Mouse (Mus musculus): ENCODE data around the gene Llgl2. TPM values are rescaled to one million over a fixed set of nuclear protein-coding genes. Genes with fewer than 3 reads are reported as not detected.
A peak's percentile ranks its signal among the peaks of the same experiment; 100 is the strongest.

Gene Llgl2
- polyA plus RNA-seq, 1 experiment from 2014 or later: 0.68 TPM

DNA sequence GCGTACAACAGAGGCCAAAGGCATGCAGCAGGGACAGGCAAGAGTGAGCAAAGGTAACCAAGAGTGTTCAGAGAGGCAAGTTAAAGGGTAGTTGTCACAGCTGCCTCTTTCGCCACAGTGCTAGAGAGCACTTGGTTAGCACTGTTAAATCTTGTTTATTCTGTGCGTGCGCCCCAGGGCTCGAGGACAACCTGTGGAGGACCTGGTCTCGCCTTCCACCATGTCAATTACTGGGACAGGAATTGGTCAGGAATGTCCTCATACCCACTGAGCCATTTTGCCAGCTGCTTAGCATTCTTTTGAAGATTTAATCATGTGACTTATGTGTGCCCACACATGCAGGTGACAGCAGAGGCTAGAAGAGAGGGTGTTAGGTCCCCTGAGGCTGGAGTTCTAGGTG is 65.3 kb downstream of the Llgl2 start:
- peaks cover 17% of the 10 kb centered on the region for H3K36me3 ChIP-seq (ENCODE audit: poor library complexity, severe bottlenecking)
- H3K27ac ChIP-seq: no peak overlapping the region
- no peaks in the 10 kb centered on the region for H3K9me3 ChIP-seq (replicated peaks)
- 85% methylated on average over 6 of the region's 6 CpGs for WGBS
- H3K4me2 ChIP-seq: no peak overlapping the region
- H3K4me3 ChIP-seq: no peak overlapping the region
- H3K27me3 ChIP-seq: 0 out of 2 replicates have a peak, but pooled peaks cover 2% of the 10 kb centered on the region
- ATAC-seq: no peak
- H3K4me1 ChIP-seq: no peaks in the 10 kb centered on the region
- no peak overlapping the region for H3K9ac ChIP-seq

DNA sequence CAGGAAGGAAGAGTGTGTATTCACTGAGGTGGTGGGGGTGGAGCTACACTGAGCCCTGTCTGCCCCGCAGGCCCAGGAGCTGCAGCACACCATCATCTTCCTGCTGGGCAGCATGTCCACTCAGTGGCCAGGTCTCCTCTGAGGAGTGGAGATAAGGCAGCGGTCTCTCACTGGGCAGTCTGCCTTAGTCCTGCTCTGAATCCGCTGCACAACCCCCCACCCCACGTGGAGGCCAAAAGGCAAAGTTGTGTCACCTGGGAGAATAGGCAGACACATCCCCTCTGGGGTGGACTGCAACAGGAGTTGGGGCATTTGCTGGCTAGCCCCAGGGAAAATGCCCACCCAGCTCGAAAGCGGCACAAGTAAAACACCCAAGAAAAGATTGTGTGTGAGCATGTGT is 68.4 kb downstream of the Llgl2 start:
- no peak overlapping the region for H3K4me3 ChIP-seq
- H3K27ac ChIP-seq: no peak overlapping the region
- no peaks in the 10 kb centered on the region for H3K9me3 ChIP-seq (replicated peaks)
- ATAC-seq: no peak
- H3K36me3 ChIP-seq (ENCODE audit: poor library complexity, severe bottlenecking): peaks cover 46% of the 10 kb centered on the region
- no peaks in the 10 kb centered on the region for H3K4me1 ChIP-seq
- H3K4me2 ChIP-seq: no peak overlapping the region
- no peaks in the 10 kb centered on the region for H3K27me3 ChIP-seq
- H3K9ac ChIP-seq: no peak overlapping the region
- 59% methylated on average over 6 of the region's 6 CpGs for WGBS

DNA sequence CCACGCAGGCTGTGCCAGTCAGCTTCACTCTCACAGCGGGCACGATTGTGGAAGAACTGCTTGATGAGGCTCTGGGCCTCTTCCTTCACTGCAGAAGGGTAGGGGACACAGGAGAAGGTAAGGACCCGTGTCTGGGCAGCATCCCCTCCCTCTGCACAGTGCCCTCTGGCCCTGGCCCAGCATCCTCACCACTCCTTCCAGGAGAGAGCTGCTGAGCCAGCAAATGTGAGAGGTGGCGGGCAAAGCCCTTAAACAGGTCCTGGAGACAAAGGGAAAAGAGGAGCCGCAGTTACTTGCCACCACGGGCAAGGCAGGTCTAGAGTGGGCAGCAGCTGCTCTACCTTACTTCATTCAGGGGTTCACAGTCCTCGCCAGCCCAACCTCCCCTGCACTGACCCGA is 69.2 kb downstream of the Llgl2 start:
- peaks cover 53% of the 10 kb centered on the region for H3K36me3 ChIP-seq (ENCODE audit: poor library complexity, severe bottlenecking)
- ATAC-seq: no peak
- no peak overlapping the region for H3K4me2 ChIP-seq
- H3K4me1 ChIP-seq: no peaks in the 10 kb centered on the region
- H3K9ac ChIP-seq: no peak overlapping the region
- no peaks in the 10 kb centered on the region for H3K9me3 ChIP-seq (replicated peaks)
- no peak overlapping the region for H3K4me3 ChIP-seq
- WGBS: 90% methylated on average over 9 of the region's 9 CpGs
- H3K27me3 ChIP-seq: no peaks in the 10 kb centered on the region
- no peak overlapping the region for H3K27ac ChIP-seq

DNA sequence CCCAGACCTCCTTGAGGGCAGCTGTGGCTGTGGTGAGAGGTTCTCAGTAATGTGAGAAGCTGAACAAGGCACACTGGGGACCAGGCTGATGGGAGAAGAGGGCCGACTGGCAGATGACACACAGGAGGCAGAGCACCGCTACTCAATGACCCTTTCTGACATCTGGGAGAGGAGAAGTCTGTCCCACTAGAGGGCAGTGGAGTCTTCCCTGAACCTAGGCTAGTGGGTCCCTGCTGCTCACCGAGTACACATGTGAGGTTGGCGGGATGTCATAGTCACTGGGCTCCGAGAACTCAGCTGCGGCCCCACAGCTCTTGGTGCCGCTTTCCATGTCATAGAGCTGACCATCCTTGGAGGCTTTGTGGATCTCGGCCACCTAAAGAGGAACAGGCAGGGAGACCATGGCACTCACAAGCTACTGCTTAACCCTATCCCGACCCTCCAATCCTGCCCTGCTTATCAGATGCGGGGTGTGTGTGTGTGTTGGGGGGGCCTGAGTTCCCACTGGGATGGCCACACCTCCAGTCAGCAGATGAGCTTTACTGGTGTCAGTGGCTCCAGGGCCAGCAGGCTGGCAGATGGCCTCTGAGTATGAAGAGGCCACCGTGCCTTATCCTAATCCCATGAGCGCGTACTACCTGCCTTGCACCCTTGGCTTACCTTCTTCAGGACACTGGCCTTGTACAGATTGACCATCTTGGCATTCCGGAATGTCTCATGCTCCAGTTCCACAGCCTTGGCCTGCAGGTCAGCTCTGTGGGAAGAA is 71.1 kb downstream of the Llgl2 start:
- no peak overlapping the region for H3K4me3 ChIP-seq
- H3K9ac ChIP-seq: no peak overlapping the region
- ATAC-seq: no peak
- H3K4me1 ChIP-seq: peaks cover 5% of the 10 kb centered on the region; the same call in 1 of the 2 replicates
- peaks cover 53% of the 10 kb centered on the region for H3K36me3 ChIP-seq (ENCODE audit: poor library complexity, severe bottlenecking)
- WGBS: 76% methylated on average over 14 of the region's 14 CpGs
- no peak overlapping the region for H3K27ac ChIP-seq
- H3K9me3 ChIP-seq (replicated peaks): no peaks in the 10 kb centered on the region
- no peaks in the 10 kb centered on the region for H3K27me3 ChIP-seq
- no peak overlapping the region for H3K4me2 ChIP-seq

DNA sequence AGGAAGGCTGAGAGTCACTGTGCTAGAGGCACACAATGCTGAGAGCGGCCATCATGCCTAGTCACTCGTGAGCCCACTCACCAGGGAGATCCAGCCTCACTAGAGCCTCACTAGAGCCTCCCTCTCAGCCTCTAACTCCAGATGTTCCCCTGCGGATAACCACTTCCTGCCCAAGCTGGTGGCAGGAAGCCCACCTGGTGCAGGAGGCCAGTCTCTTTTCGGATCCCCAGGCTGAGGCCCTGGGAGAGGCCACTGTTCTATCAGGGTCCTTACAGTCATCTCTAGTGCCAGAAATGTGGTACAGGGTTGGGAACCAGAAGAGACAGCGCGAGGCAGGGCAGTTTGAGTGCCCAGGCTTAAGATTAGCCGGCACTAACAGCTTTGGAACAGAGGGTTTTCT is 74.6 kb downstream of the Llgl2 start:
- ATAC-seq: no peak
- H3K36me3 ChIP-seq (ENCODE audit: poor library complexity, severe bottlenecking): peaks cover 44% of the 10 kb centered on the region
- no peak overlapping the region for H3K4me3 ChIP-seq

DNA sequence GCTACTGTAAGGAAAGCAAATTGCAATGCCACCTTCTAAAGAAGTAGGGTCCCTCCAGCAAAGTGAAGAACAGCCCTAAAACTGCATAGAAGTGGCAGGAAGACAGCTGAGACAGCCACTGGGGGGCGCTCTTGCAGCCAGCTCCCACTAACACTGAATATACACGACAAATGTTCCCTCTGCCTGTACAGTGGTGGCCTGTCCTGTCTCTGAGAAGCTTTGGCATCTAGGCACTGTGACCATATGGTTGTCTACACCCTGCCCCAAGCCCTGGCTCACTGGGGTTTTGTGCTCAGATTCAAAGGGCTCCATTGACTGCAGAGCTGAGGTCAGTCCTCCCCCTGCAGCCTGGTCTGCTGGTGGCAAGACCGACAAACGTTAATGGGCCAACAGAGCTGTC is 75.0 kb downstream of the Llgl2 start:
- 11% methylated on average over 4 of the region's 4 CpGs for WGBS
- H3K36me3 ChIP-seq (ENCODE audit: poor library complexity, severe bottlenecking): peaks cover 39% of the 10 kb centered on the region
- peaks cover 12% of the 10 kb centered on the region; the same call in 1 of the 2 replicates for H3K4me1 ChIP-seq
- no peak overlapping the region for H3K27ac ChIP-seq
- no peak overlapping the region for H3K4me3 ChIP-seq
- H3K9ac ChIP-seq: no peak overlapping the region
- H3K4me2 ChIP-seq: no peak overlapping the region
- H3K27me3 ChIP-seq: no peaks in the 10 kb centered on the region
- no peak for ATAC-seq
- no peaks in the 10 kb centered on the region for H3K9me3 ChIP-seq (replicated peaks)

More for the DNA sequence above, 74.6 kb downstream of the Llgl2 start:
- peaks cover 12% of the 10 kb centered on the region; the same call in 1 of the 2 replicates for H3K4me1 ChIP-seq
- no peaks in the 10 kb centered on the region for H3K9me3 ChIP-seq (replicated peaks)
- H3K9ac ChIP-seq: 0 out of 2 replicates have a peak overlapping the region, but pooled peaks have one; percentile 12
- H3K27ac ChIP-seq: no peak overlapping the region
- no peaks in the 10 kb centered on the region for H3K27me3 ChIP-seq
- 88% methylated on average over 7 of the region's 7 CpGs for WGBS
- H3K4me2 ChIP-seq: no peak overlapping the region

DNA sequence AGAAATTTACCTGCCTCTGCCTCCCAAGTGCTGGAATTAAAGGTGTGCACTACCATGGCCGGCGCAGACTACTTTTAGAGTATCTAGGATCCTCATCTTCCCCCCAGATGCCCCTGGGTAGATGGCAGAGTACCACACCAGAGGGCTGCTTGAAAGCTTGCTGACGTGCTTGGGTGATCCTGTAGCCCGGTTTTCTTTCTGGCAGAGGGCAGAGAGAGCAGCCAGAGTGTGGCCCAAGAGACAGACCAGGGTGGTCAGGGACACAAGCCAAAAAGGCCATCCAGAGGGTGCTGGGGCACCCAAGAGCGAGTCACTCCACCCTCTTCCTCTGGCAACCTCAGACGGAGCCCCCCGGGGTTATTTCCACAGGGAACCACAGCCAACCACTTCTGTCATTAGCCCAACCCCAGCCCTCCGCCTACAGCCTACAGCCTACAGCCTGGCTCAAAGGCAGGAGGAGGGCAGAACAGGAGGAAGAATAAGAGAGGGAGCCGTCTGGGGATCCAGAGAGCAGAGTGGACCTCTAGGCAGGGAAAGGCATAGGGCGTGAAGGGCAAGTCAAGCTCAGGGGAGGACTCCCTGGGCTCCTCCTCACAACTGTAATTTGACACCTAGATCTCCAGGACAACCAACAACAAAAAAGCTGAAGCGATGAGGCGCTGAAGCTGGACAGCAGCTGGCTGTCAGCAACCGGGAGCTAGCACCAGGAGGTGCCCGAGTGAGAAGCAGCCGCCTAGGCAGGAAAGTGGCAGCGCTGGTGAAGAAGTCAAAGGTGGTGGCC is 75.8 kb downstream of the Llgl2 start, which contains the start of gene Smim5:
TSS of gene Smim5 (plus strand) at position 481 of the 781 bp plus-strand sequence.
- Histone ChIP-seq H3K4me2 (peak within 1 kb of the TSS; percentile 8; the same call in 1 of the 2 replicates), H3K27ac (no peak within 1 kb of the TSS), H3K4me3 (no peak within 1 kb of the TSS), H3K4me1 (peaks cover 12% of the 10 kb centered on the region; the same call in 1 of the 2 replicates), H3K36me3 (ENCODE audit: poor library complexity, severe bottlenecking) (peaks cover 31% of the 10 kb centered on the region), H3K9me3 (replicated peaks) (no peaks in the 10 kb centered on the region), H3K27me3 (no peaks in the 10 kb centered on the region), H3K9ac (peak within 1 kb of the TSS; percentile 22)
- ATAC-seq: no peak
- 36% methylated on average over 16 of the region's 16 CpGs for WGBS

DNA sequence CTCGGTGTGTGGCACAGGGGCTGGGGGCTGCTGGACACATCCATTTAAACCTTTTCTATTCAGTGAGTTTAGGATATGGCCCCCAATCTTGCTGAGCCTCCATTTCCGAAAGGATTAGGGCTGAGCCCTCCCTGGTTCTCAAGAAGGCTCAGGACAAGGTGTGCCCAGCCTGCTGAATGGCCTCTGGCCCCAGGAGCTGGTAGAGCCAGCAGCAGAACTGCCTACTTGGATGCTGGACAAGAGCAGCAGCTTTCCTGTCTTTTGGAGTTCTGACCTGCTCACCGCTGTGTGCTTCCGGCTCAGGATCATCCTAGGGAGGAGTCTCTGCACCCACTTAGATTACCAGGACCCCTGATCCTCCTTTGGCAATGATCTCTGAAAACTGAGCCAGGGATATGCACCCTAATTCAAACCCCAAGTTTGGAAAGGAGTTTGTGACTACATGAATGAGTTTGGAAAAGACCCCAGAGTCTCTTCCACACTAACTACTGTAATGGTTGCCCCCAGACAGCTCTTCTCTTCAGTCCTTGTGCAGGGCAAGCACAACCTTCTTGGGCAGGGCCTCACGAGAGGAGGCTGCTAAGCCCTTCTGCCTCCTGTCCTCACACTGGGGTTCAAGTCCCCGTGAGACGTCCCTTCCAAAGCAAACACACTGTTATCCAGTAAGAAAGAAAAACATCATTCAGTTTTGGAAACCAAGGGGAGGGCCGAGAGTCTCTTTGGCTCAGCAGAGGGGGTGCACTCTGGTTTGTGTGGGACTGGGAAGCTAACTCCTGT is 76.9 kb downstream of the Llgl2 start:
- no peak for ATAC-seq
- Histone ChIP-seq H3K9ac (0 out of 2 replicates have a peak overlapping the region, but pooled peaks have one; percentile 10), H3K4me3 (no peak overlapping the region), H3K9me3 (replicated peaks) (no peaks in the 10 kb centered on the region), H3K27ac (no peak overlapping the region), H3K4me2 (no peak overlapping the region), H3K4me1 (peaks cover 12% of the 10 kb centered on the region; the same call in 1 of the 2 replicates), H3K36me3 (ENCODE audit: poor library complexity, severe bottlenecking) (peaks cover 28% of the 10 kb centered on the region), H3K27me3 (no peaks in the 10 kb centered on the region)
- 84% methylated on average over 8 of the region's 8 CpGs for WGBS

DNA sequence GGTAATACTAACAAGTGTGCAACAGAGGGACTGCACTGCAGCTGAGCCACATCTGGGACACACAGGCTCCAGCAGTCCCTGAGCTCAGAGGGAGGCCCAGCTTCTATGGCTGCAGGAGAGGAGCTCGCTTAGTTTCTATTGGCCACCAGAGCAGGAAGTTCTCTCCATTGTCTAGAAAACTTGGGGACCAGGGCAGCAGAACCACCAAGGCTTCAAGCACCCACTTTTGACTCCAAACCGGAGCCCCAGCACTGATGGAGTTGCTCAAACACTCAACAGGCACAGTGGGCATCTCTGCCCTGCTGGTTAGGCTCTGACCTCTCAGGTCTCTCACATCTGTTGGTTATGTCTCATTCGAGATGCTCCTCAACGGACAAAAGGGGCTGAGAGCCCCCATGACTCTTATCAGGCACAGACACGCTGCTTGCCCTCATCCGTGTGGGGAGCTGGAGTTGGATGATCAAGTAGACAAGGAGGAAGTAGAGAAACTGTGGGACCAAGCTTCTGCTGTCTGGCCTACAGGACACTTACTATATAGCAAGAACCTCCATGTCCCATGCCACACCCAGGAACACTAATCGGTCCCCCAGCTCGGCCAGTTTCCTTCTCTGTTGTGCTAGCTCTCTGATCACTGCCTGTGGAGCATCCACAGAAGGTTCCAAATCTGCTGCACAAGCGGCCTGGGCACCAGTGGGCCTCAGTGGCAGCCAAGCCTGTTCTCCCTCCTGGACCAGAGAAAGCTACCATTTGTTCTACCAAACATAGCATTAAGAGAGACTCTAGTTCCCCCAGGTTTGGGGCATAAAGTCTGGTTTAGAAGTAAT is 77.7 kb downstream of the Llgl2 start:
- Histone ChIP-seq H3K9me3 (replicated peaks) (no peaks in the 10 kb centered on the region), H3K27ac (no peak overlapping the region), H3K27me3 (no peaks in the 10 kb centered on the region), H3K36me3 (ENCODE audit: poor library complexity, severe bottlenecking) (peaks cover 21% of the 10 kb centered on the region), H3K4me2 (no peak overlapping the region), H3K4me3 (no peak overlapping the region), H3K4me1 (peaks cover 12% of the 10 kb centered on the region; the same call in 1 of the 2 replicates), H3K9ac (no peak overlapping the region)
- WGBS: 91% methylated on average over 9 of the region's 9 CpGs
- no peak for ATAC-seq

DNA sequence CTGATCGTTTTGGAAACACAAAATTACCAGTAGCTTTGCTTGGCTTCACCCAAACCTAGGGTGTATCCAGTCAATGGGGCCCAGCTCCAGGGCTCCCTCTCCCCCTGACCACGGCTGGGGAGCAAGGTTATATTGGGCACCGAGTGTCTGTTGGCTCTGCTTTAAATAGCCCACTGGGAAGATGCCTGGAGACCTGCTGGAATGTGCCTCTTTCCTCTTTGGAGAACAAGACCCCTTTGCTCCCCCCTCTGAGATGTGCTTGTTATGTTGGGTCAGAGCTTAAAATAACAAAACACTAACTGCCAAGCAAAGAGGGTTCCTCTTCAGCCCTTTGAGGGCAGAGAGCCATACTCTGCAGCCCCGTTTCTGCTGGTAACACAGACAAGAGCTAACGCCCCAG is 78.3 kb downstream of the Llgl2 start:
- H3K27ac ChIP-seq: no peak overlapping the region
- 86% methylated on average over 5 of the region's 5 CpGs for WGBS

DNA sequence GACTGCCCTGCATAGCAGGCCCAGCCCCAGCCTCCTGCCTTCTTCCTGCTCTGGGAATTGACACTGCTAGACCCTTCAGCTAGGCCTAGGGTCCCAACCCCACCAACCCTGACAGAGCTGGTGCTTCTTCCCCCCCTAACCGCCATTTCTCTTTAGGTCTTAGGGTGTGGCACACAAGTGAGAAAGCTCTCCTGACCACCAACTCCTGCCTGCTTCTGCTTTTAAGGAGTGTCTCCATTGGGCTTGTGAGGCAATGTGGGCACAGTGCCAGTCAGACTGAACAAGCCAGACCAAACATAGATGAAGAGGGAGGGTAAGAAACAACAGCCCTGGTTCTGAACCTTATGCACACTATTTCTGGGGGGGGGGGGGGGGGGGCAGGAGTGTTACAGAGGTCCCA is 79.0 kb downstream of the Llgl2 start:
- WGBS: 93% methylated on average over 1 of the region's 1 CpGs
- no peak overlapping the region for H3K27ac ChIP-seq
- no peaks in the 10 kb centered on the region for H3K27me3 ChIP-seq

More for the DNA sequence above, 78.3 kb downstream of the Llgl2 start:
- no peak for ATAC-seq
- Histone ChIP-seq H3K36me3 (ENCODE audit: poor library complexity, severe bottlenecking) (peaks cover 19% of the 10 kb centered on the region; the same call in 1 of the 2 replicates), H3K9me3 (replicated peaks) (no peaks in the 10 kb centered on the region), H3K4me1 (peaks cover 12% of the 10 kb centered on the region; the same call in 1 of the 2 replicates), H3K4me3 (no peak overlapping the region), H3K9ac (no peak overlapping the region), H3K27me3 (no peaks in the 10 kb centered on the region), H3K4me2 (no peak overlapping the region)

More for the DNA sequence above, 79.0 kb downstream of the Llgl2 start:
- peaks cover 12% of the 10 kb centered on the region; the same call in 1 of the 2 replicates for H3K4me1 ChIP-seq
- H3K9me3 ChIP-seq (replicated peaks): no peaks in the 10 kb centered on the region
- ATAC-seq: no peak
- H3K9ac ChIP-seq: no peak overlapping the region
- no peak overlapping the region for H3K4me3 ChIP-seq
- H3K36me3 ChIP-seq (ENCODE audit: poor library complexity, severe bottlenecking): peaks cover 13% of the 10 kb centered on the region; the same call in 1 of the 2 replicates
- H3K4me2 ChIP-seq: no peak overlapping the region
